Mouse (Mus musculus) heart, embryonic 11.5 days (tissue): ENCODE measurements around the gene Casc3. TPM values are rescaled to one million over a fixed set of nuclear protein-coding genes. Genes with fewer than 3 reads are reported as not detected.

Experiments
- ATAC-seq: fragments of 200-750 bp; cut with Nextera tagmentation; replicated peaks from 2 replicates; pipeline ENCODE4 v1.8.0; 2017; ENCODE audit warnings: moderate library complexity; ENCODE audit not compliant: insufficient number of reproducible peaks, low FRiP score, low TSS enrichment
- H3K27ac ChIP-seq: fragments of 300-500 bp; sonication (generic); 2 replicates; pipeline ENCODE4 v1.5.1; 2014; ENCODE audit warnings: mild to moderate bottlenecking, low read depth, low read length
- H3K27me3 ChIP-seq: fragments of 300-500 bp; sonication (generic); 2 replicates; pipeline ENCODE4 v1.6.1; 2014; ENCODE audit warnings: mild to moderate bottlenecking, low read length, mixed read lengths; ENCODE audit not compliant: control insufficient read depth, insufficient read depth
- H3K36me3 ChIP-seq: fragments of 300-500 bp; sonication (generic); 2 replicates; pipeline ENCODE4 v1.6.1; 2014; ENCODE audit warnings: mild to moderate bottlenecking, low read length, moderate library complexity, mixed read lengths; ENCODE audit not compliant: control insufficient read depth, insufficient read depth
- H3K4me1 ChIP-seq: fragments of 300-500 bp; sonication (generic); 2 replicates; pipeline ENCODE4 v1.6.1; 2014; ENCODE audit warnings: low read length; ENCODE audit not compliant: control insufficient read depth, insufficient read depth
- H3K4me2 ChIP-seq: fragments of 300-500 bp; sonication (generic); 2 replicates; pipeline ENCODE4 v1.6.1; 2014; ENCODE audit warnings: mild to moderate bottlenecking, moderate library complexity
- H3K4me3 ChIP-seq: fragments of 300-500 bp; sonication (generic); 2 replicates; pipeline ENCODE4 v1.5.1; 2014; ENCODE audit warnings: low read depth, low read length
- H3K9ac ChIP-seq: fragments of 300-500 bp; sonication (generic); 2 replicates; pipeline ENCODE4 v1.6.1; 2014; ENCODE audit warnings: mild to moderate bottlenecking, low read depth, low read length, moderate library complexity
- H3K9me3 ChIP-seq: fragments of 300-500 bp; sonication (generic); replicated peaks from 2 replicates; pipeline ENCODE4 v1.6.1; 2016; ENCODE audit warnings: low read length; ENCODE audit not compliant: control insufficient read depth
- WGBS: fragments of 180-500 bp; shearing (Covaris S2); extraction: QIAGEN DNeasy Blood & Tissue Kit; methylation state at CpG from one replicate; pipeline ENCODE4 v1.1.7; 2014; ENCODE audit not compliant: insufficient replicate concordance; 5-methylcytosine and 5-hydroxymethylcytosine counted together
- polyA plus RNA-seq: library from polyadenylated mRNA; unstranded; fragments of >200 nt; fragmentation: Nextera tagmentation; extraction: Ambion mirVana; gene quantifications from 2 replicates; pipeline ENCODE4 v1.2.1, GENCODE M21; 2014

Gene Casc3
- polyA plus RNA-seq, 1 experiment from 2014 or later: 22.2 TPM

DNA sequence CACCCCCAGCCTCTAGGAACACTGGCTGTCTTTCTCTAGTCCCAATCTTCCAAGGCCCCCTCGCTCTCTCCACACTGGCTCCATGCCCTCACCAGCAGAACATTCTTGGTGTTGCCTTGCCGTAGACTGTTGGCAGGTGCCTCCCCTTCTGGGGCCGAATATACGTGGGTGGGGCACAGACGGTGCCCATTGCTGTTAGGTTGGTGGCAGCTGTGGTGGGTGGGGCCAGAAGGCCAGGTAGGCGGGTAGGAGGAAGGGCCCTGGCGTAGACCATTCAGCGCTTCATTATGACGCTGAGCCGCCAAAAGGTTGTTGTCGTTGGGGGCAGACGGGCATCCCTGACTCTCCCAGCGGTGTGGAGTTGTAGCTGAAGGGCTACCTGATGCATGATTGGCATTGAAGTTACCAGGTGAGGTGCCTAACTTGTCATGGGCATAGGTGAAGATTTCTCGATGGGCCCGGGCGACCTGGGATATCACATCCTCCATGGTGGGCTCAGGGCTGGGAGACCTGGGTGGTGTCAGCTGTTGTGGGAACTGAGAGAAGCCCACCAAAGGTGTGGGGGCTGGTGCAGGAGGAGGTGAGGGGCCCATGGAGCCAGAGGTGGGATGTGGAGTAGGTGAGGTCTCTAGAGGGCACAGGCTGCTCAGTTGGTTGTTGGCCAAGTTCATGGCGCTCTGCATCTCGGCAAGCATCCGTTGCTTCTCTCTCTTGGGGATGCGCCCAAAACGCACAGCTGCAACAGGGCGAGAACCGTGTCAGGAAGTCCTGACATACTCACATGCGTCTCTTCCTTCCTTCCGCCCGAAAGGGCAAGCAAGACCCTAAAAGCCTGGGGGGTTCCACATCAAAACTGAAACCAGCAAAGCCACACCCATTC, 34.4 kb upstream of the Casc3 start:
- no peak overlapping the region for H3K9ac ChIP-seq
- H3K27me3 ChIP-seq: no peaks in the 10 kb centered on the region
- no peaks in the 10 kb centered on the region for H3K9me3 ChIP-seq
- H3K4me3 ChIP-seq: no peak overlapping the region
- peaks cover 79% of the 10 kb centered on the region for H3K4me1 ChIP-seq
- peaks cover 6% of the 10 kb centered on the region; the same call in 1 of the 2 replicates for H3K36me3 ChIP-seq
- no peak for ATAC-seq
- 93% methylated on average over 26 of the region's 26 CpGs for WGBS
- H3K27ac ChIP-seq: peak overlapping the region; percentile 12; the same call in 1 of the 2 replicates
- no peak overlapping the region for H3K4me2 ChIP-seq

DNA sequence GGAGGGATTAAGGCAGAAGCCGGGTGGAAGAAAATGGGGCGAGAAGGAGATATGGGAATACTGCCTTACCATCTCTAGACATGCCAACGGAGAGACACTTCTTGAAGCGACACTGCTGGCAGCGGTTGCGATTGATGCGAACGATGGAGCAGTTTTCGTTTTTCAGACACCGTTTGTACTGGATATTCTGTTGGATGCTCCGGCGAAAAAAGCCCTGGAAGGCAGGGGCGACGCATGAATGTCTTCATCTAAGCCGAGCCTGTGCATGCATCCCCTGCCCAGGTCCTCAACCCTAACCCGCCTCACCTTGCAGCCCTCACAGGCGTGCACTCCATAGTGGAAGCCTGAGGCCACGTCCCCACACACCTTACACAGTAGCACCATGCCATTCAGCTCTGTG, 33.6 kb upstream of the Casc3 start:
- H3K27ac ChIP-seq: peak overlapping the region; percentile 87
- WGBS: 91% methylated on average over 18 of the region's 18 CpGs

DNA sequence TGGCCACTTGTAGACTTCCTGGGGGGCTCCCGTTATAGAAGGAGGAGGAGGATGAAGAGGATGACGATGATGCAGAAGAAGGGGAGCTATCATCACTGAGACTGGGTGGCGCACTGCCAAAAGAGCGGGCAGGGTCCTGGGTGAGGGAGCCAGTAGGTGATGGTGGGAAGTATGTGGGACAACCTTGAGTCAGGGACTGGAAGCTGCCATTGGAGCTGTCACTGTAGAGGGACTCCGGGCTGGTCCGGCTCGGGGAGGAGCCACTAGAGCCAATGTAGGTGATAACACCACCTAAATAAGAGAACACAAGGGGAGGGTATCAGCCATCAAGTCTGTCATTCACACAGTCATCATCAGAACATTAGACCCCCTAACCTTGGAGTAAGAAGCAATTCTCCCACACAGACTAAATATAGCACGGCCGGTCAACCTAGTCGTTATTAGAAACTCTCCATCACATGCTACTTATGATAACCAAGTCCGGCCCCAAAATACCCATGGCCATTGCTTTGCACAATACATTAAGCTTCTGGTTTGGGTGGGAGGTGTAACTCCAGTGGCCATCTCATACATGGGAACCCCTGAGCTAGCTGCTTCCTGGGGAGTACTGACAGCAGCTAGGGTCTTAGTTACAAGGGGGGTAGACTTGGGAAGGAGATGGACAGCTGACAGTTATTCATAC, 32.7 kb upstream of the Casc3 start:
- 59% methylated on average over 11 of the region's 11 CpGs for whole genome bisulfite sequencing
- Histone ChIP-seq H3K9ac (0 out of 2 replicates have a peak overlapping the region, but pooled peaks have one; percentile 24), H3K4me3 (no peak overlapping the region), H3K27ac (peak overlapping the region; percentile 87), H3K4me2 (peak overlapping the region; percentile 78), H3K36me3 (peaks cover 6% of the 10 kb centered on the region; the same call in 1 of the 2 replicates), H3K27me3 (no peaks in the 10 kb centered on the region), H3K9me3 (no peaks in the 10 kb centered on the region), H3K4me1 (peaks cover 80% of the 10 kb centered on the region)
- ATAC-seq: no peak

More for the DNA sequence above, 33.6 kb upstream of the Casc3 start:
- Histone ChIP-seq H3K4me2 (peak overlapping the region; percentile 22; the same call in 1 of the 2 replicates), H3K4me3 (no peak overlapping the region), H3K9ac (no peak overlapping the region), H3K4me1 (peaks cover 79% of the 10 kb centered on the region), H3K36me3 (peaks cover 6% of the 10 kb centered on the region; the same call in 1 of the 2 replicates), H3K9me3 (no peaks in the 10 kb centered on the region), H3K27me3 (no peaks in the 10 kb centered on the region)
- ATAC-seq: no peak

DNA sequence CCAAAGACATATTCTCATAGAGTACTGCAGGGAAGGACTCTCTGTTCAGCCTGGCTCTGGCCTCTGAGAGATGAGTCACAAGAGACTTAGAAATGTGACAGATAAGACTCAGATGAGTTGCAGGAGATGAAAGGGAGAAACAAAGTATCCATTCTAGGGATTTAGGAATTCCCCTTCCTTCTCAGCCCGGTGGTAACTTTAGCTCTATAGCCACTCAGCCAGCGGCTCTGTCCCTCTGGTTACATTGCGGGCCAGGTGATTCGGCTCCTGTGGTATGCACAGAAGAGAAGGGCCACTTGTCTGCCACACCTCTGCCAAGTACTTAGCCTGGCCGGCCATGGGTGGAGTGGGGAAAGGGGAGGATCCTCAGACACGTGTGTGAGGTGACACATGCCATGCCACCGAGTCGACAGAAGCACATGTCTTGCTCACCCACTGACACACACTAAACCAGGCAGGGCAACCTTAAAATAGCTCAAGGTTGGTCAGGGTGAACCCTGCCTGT, 32.0 kb upstream of the Casc3 start:
- Histone ChIP-seq H3K27ac (peak overlapping the region; percentile 87), H3K27me3 (no peaks in the 10 kb centered on the region), H3K4me2 (peak overlapping the region; percentile 78), H3K4me3 (no peak overlapping the region), H3K36me3 (peaks cover 6% of the 10 kb centered on the region; the same call in 1 of the 2 replicates), H3K4me1 (peaks cover 78% of the 10 kb centered on the region), H3K9ac (0 out of 2 replicates have a peak overlapping the region, but pooled peaks have one; percentile 24), H3K9me3 (no peaks in the 10 kb centered on the region)
- no peak for ATAC-seq
- WGBS: 27% methylated on average over 8 of the region's 8 CpGs

DNA sequence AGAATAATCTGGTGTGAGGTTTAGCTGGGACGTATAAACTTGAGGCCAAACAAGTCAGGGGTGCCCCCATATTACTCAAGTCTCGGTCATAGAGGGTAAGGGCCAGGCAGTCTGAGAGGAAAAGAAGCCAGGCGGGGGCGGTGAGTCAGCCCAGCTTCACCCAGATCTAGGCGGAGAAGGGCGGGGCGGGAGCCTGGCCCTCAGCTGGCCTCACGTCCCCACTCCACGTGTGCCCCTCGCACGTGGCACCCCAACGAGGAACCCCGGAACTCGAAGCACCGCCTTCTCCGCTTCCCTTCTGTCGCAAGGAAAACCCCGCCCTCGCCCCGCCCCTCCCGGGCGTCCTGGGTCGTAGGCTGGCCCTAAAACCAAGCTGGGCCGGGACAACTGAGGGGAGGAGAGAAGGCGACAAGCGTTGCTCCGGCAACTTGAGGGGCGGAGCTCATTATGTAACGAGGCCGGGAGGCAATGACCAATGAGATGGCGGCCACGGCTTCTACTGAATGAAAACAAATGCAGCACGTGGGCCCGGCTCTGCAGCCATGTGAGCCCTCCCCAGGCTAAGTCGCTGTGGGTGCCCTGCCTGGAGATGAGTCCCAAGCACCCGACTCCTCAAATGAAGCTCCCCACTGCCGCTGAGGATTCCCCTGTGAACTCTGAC, 30.9 kb upstream of the Casc3 start:
- Histone ChIP-seq H3K4me3 (peak overlapping the region; percentile 46), H3K4me2 (peak overlapping the region; percentile 78), H3K9ac (peak overlapping the region; percentile 69; the same call in 1 of the 2 replicates), H3K27me3 (no peaks in the 10 kb centered on the region), H3K36me3 (peaks cover 6% of the 10 kb centered on the region; the same call in 1 of the 2 replicates), H3K27ac (peak overlapping the region; percentile 87), H3K4me1 (peaks cover 71% of the 10 kb centered on the region), H3K9me3 (no peaks in the 10 kb centered on the region)
- WGBS: under 1% methylated on average over 37 of the region's 37 CpGs
- peak; percentile 79 for ATAC-seq

DNA sequence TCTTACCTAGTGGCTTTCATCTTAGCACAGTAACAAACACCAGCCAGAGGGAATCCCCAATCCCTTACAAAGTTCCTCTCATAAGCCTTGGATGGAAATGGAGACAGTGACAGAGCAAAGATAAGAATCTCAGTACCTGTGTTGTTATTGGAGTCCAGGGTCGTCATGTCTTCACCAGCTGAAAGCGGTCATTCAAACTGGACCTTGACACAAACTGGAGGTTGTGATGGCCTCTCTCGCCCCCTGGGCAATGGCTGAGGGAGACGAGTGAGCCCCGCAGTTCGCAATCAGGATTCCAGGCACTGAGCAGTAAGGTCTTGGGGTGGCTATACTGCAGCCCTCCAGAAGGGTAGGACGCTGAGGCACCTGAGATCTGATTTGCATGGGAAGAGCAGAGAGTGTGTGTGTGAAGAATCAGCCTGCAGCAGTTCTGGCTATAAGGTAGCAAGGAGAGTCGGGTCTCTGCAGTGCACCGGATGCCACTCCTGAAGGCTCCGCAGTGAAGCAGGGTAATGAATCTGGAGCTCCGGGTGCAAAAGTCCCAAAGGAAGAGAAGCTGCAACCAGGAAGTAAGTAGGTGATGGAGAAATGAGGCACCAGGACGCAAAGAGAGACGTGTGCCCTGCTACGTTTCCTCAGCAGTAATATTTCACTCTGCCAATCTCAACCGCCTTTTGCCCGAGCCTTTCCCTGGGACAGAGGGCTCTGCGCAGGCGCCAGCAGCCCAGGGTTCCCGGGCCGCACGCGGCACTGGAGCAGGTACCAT, 29.9 kb upstream of the Casc3 start, which contains the start of gene Nr1d1:
Gene Nr1d1 (minus strand): TSS at position 752 of the 766 bp plus-strand sequence.
- no peaks in the 10 kb centered on the region for H3K9me3 ChIP-seq
- 1% methylated on average over 22 of the region's 22 CpGs for WGBS
- no peaks in the 10 kb centered on the region for H3K27me3 ChIP-seq
- peaks cover 6% of the 10 kb centered on the region; the same call in 1 of the 2 replicates for H3K36me3 ChIP-seq
- ATAC-seq: no peak
- H3K4me1 ChIP-seq: peaks cover 61% of the 10 kb centered on the region
- peak within 1 kb of the TSS; percentile 46 for H3K4me3 ChIP-seq
- peak within 1 kb of the TSS; percentile 92 for H3K27ac ChIP-seq
- peak within 1 kb of the TSS; percentile 78 for H3K4me2 ChIP-seq
- H3K9ac ChIP-seq: peak within 1 kb of the TSS; percentile 72

DNA sequence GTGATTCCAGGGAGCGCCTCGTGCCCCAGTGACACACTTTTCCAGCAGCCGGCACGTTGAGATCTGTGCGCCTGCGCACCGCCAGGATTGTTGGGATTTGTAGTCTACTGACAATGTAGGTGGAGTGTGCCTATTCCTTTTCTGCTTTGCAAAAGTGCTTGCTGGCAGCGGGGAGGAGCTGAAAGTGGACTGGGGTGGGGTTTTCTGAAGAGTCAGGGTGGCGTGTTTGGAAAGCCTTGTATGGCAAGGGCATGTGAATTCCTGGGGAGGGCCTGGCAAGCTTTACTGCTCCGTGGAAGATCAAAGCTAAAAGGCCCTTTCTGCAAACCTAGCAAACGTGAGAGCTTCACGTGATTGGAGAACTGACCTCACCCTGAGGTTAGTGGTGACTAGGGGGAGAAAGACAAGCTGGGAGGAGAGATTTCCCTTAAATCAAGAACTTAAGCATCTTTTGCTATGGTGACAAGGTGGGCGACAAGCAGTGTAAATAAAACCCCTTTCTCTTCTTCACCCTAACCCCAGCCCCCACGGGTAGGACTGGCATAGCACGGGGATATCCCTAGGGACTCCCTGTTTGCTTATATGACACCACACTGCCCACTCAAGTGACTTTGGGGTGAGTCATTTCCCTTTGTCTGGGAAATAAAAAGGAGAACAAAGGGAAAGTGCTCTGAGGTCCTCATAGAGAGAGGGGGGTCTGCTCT, 29.2 kb upstream of the Casc3 start:
- Histone ChIP-seq H3K27ac (peak overlapping the region; percentile 92), H3K4me1 (peaks cover 61% of the 10 kb centered on the region), H3K9me3 (no peaks in the 10 kb centered on the region), H3K4me3 (peak overlapping the region; percentile 46), H3K4me2 (peak overlapping the region; percentile 78), H3K27me3 (no peaks in the 10 kb centered on the region), H3K36me3 (0 out of 2 replicates have a peak, but pooled peaks cover 2% of the 10 kb centered on the region), H3K9ac (peak overlapping the region; percentile 72)
- ATAC-seq: peak; percentile 62
- WGBS: 2% methylated on average over 15 of the region's 15 CpGs
